Mouse (Mus musculus) embryonic facial prominence, embryonic 10.5 days (tissue): ENCODE measurements around the gene Ube2o. TPM values are rescaled to one million over a fixed set of nuclear protein-coding genes. Genes with fewer than 3 reads are reported as not detected.

Source experiments
- DNase-seq: peaks from one replicate; pipeline ENCODE4 v3.0.0-alpha.2; 2017; ENCODE audit warnings: low spot score
- H3K27ac ChIP-seq: fragments of 300-500 bp; sonication (generic); replicated peaks from 2 replicates; pipeline ENCODE4 v1.5.1; 2016; ENCODE audit warnings: mild to moderate bottlenecking
- H3K27me3 ChIP-seq: fragments of 300-500 bp; sonication (generic); replicated peaks from 2 replicates; pipeline ENCODE4 v1.6.1; 2016; ENCODE audit warnings: low read depth, mild to moderate bottlenecking; ENCODE audit not compliant: poor library complexity, severe bottlenecking
- H3K36me3 ChIP-seq: fragments of 300-500 bp; sonication (generic); replicated peaks from 2 replicates; pipeline ENCODE4 v1.6.1; 2016; ENCODE audit warnings: mild to moderate bottlenecking, moderate library complexity
- H3K4me1 ChIP-seq: fragments of 300-500 bp; sonication (generic); 2 replicates; pipeline ENCODE4 v1.6.1; 2016
- H3K4me3 ChIP-seq: fragments of 300-500 bp; sonication (generic); 2 replicates; pipeline ENCODE4 v1.5.1; 2016; ENCODE audit warnings: mild to moderate bottlenecking, moderate library complexity
- H3K9me3 ChIP-seq: fragments of 300-500 bp; sonication (generic); 2 replicates; pipeline ENCODE4 v1.6.1; 2016; ENCODE audit warnings: mild to moderate bottlenecking
- WGBS: fragments of 180-500 bp; shearing (Covaris S2); methylation state at CpG from one replicate; pipeline ENCODE4 v1.1.7; 2016; 5-methylcytosine and 5-hydroxymethylcytosine counted together
- polyA plus RNA-seq: library from polyadenylated mRNA; unstranded; fragments of >200 nt; fragmentation: Nextera tagmentation; extraction: Ambion mirVana; gene quantifications from 2 replicates; pipeline ENCODE4 v1.2.1, GENCODE M21; 2016

The Ube2o gene
- polyA plus RNA-seq, 1 experiment from 2014 or later = 12.4 TPM

DNA sequence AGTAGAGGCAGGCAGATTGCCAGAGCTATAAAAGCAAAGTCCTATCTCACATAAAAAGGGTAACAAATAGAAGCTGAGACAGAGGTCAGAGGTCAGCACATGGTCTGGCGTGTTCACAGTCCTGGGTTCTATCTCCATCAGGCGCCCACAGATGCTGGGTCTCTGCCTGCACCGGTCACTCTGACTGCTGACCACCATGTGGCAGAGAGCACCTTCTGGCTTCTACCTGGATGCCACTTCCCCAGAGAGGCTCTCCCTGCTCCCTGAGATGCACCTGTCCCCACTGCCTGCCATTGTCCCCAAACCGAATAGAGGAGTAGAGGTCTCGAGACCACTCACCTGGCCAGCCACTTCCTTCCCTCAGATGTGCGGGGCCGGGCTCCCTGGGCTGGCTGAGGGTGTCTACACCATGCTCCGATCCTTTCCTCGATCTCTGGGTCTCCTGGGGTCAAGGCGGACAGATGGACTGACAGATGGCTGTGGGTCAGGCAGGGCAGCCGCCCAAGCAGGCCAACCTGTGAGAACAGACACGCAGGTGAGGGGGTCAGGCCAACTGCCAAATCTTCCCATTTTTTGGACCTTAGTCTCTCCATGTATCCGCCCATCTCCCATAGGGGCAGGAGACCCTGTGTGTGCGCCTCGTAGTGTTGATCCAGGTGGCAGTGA is 28.9 kb upstream of the Ube2o start:
- H3K4me3 ChIP-seq = no peak overlapping the region
- no peak overlapping the region for H3K27ac ChIP-seq
- WGBS = 82% methylated on average over 15 of the region's 15 CpGs
- no peak for DNase-seq
- peaks cover 25% of the 10 kb centered on the region for H3K4me1 ChIP-seq
- peaks cover 2% of the 10 kb centered on the region for H3K36me3 ChIP-seq
- H3K27me3 ChIP-seq = no peaks in the 10 kb centered on the region
- no peaks in the 10 kb centered on the region for H3K9me3 ChIP-seq

DNA sequence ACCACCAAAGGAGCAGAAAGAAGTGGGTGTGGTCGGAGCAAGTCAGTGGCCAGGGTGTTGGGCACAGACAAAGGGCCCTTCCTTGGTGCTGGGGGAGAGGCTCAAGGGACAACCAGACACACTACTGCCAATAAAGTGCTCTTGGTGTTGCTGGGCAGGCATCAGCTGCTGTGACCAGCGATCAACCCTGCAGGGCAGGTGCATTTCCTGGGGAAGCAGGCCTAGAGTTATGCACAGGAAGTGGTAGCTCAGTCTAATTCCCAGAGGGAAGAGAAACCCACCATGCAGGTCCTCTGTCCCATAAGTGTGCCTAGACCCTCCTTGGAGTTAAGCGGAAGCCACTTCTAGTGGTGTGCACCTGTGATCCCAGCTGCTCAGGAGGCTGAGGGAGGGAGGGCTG is 26.5 kb upstream of the Ube2o start:
- WGBS = 89% methylated on average over 3 of the region's 3 CpGs

DNA sequence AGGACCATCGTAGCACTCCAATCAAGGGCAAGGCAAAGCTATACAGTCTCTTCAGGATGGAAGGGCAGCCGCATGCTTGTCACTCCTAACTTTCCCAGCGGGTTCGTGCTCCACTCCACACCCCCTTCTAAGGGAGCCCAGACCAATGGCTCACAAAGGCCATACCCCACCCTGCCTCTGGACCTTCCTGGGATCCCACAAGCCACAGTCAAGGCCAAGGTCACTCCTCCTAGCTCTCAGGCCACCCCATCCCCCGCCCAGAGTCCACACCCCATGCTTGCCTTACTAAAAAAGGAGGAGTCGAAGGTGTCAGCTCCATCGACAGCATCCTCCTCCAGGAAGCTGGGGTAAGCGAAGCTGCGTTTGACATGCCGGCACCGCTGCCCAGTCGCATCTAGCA is 22.9 kb upstream of the Ube2o start:
- peaks cover 27% of the 10 kb centered on the region for H3K36me3 ChIP-seq
- no peak for DNase-seq
- H3K4me1 ChIP-seq = peaks cover 11% of the 10 kb centered on the region
- H3K4me3 ChIP-seq = no peak overlapping the region
- no peaks in the 10 kb centered on the region for H3K9me3 ChIP-seq
- H3K27ac ChIP-seq = no peak overlapping the region
- H3K27me3 ChIP-seq = no peaks in the 10 kb centered on the region
- 88% methylated on average over 12 of the region's 12 CpGs for WGBS

More for the DNA sequence above, 26.5 kb upstream of the Ube2o start:
- no peaks in the 10 kb centered on the region for H3K27me3 ChIP-seq
- H3K36me3 ChIP-seq = peaks cover 17% of the 10 kb centered on the region
- H3K4me1 ChIP-seq = peaks cover 21% of the 10 kb centered on the region
- DNase-seq = no peak
- no peak overlapping the region; the same call in 1 of the 2 replicates for H3K27ac ChIP-seq
- no peak overlapping the region for H3K4me3 ChIP-seq
- no peaks in the 10 kb centered on the region for H3K9me3 ChIP-seq

DNA sequence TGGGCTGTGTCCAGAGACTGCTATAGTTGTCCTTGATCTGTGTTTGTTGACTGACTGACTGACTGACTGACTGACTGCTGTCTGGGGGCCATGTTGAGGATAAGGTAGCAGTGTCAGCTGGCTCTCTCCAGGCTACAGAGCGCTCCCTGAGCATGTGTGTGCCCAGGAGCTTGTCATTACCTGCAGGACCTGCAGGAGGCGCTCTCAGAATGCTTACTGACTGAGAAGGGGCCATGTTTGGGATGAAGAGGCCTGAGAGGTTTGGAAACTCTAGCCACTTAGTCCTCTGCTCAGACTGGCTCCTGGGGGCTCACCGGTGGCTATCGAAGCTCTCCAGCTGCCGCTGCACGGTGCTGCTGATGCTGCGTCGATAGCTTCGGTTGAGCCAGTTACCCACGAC is 22.1 kb upstream of the Ube2o start:
- H3K27me3 ChIP-seq = no peaks in the 10 kb centered on the region
- 88% methylated on average over 10 of the region's 10 CpGs for WGBS
- DNase-seq = no peak

DNA sequence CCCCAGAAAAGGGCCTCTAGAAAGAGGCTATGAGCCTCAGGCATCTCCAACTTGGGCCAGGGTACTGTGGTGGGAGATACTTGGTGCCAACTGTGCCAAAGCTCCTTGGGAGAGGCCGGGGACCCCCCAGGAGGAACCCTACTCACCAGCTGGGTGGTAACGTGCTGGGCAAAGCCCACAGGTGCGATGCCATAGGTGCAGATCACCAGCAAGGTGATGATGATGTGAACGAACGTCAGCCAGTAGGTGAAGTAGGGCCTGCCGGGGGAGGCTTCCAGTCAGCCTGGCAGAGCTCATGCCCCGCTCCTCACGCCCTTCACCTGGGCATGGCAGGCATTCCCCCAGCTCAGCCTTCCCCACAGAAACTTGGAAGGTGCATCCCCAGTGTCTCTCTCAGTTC is 20.8 kb upstream of the Ube2o start:
- Histone ChIP-seq H3K4me3 (no peak overlapping the region), H3K9me3 (no peaks in the 10 kb centered on the region), H3K27ac (no peak overlapping the region), H3K36me3 (peaks cover 41% of the 10 kb centered on the region), H3K27me3 (no peaks in the 10 kb centered on the region), H3K4me1 (peaks cover 7% of the 10 kb centered on the region)
- 87% methylated on average over 8 of the region's 8 CpGs for WGBS
- DNase-seq = no peak

More for the DNA sequence above, 22.1 kb upstream of the Ube2o start:
- Histone ChIP-seq H3K4me3 (no peak overlapping the region), H3K36me3 (peaks cover 35% of the 10 kb centered on the region), H3K4me1 (peaks cover 4% of the 10 kb centered on the region; the same call in 1 of the 2 replicates), H3K9me3 (no peaks in the 10 kb centered on the region), H3K27ac (no peak overlapping the region)

DNA sequence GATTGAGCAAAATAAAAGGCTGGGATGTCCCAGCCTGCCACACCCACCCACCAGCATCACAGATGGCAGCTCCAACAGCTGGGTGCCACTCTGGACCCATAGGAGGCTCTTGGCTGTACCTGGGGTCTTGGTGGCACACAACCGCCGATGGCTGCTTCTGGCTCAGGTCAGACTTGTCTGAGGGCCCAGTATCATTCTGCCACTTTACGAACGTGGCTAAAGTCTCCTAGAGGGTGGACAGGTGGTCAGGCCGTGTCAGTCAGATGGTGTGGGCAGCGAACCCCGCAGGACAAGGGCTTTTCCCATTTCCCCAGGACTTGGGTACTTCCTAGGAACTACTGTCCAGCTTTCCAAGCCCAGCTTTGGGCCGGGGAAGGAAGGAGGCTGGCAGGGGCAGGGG is 19.9 kb upstream of the Ube2o start:
- DNase-seq = no peak
- Histone ChIP-seq H3K4me3 (no peak overlapping the region), H3K27me3 (peaks cover 1% of the 10 kb centered on the region; the same call in 1 of the 2 replicates), H3K36me3 (peaks cover 44% of the 10 kb centered on the region), H3K4me1 (peaks cover 4% of the 10 kb centered on the region), H3K9me3 (no peaks in the 10 kb centered on the region), H3K27ac (no peak overlapping the region)
- WGBS = 92% methylated on average over 8 of the region's 8 CpGs

DNA sequence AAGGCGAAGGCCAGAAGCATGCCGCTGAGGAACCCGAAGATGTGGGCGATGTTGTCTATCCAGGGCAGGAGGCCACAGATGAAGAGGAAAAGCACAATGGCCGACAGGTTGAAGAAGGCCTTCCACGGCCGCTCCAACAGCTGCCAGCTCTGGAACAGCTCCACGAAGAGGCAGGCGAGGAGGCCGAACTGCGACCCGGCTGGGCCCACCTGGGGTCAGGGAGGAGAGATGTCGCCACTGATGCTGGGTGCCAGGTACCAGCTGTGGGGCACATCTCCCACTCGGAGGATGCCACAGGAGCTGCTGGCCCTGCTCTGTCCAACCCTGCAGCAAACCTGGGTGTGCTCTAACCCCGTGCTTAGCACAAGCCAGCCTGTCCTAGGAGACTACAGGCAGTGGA is 18.0 kb upstream of the Ube2o start:
- DNase-seq = no peak
- Histone ChIP-seq H3K4me3 (no peak overlapping the region), H3K27me3 (peaks cover 5% of the 10 kb centered on the region; the same call in 1 of the 2 replicates), H3K9me3 (no peaks in the 10 kb centered on the region), H3K4me1 (peaks cover 10% of the 10 kb centered on the region), H3K36me3 (peaks cover 37% of the 10 kb centered on the region), H3K27ac (no peak overlapping the region)
- WGBS = 91% methylated on average over 15 of the region's 15 CpGs

DNA sequence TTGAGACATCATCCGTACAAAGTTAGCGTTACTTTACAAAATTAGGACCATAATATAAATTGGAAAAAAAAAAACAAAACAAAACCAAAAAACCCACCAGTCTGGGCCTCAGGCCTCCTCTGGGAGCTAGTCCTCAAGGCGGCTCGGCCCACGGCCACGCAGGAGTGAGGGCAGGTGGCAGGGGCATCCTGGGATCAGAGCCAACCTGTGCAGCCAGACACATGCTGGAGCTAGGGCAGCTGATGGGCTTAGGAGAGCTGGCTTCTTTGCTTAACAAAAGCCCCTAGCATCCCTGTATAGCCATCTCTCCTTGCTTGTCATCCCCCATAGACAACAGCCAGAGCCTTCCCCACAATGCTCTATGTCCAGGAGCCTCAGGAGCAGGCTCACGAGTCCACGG is 16.9 kb upstream of the Ube2o start:
- 92% methylated on average over 8 of the region's 8 CpGs for WGBS
- DNase-seq = no peak
- Histone ChIP-seq H3K27ac (no peak overlapping the region), H3K4me3 (no peak overlapping the region), H3K27me3 (peaks cover 5% of the 10 kb centered on the region; the same call in 1 of the 2 replicates), H3K4me1 (peaks cover 10% of the 10 kb centered on the region), H3K9me3 (no peaks in the 10 kb centered on the region), H3K36me3 (peaks cover 29% of the 10 kb centered on the region)

DNA sequence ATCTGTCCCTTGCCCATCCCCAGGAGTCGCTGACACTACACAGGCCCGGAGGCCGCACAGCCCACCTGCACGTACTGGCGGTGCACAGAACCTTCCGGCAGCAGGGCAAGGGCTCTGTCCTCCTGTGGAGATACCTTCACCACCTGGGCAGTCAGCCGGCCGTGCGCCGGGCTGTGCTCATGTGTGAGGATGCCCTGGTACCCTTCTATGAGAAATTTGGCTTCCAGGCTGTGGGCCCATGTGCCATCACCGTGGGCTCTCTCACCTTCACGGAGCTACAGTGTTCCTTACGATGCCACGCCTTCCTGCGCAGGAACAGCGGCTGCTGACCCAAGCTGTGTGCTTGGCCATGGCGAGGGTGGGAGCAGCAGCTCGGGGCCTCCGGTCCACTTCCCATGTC is 15.5 kb upstream of the Ube2o start:
- no peak overlapping the region for H3K4me3 ChIP-seq
- no peak overlapping the region for H3K27ac ChIP-seq
- H3K4me1 ChIP-seq = peaks cover 21% of the 10 kb centered on the region
- no peak for DNase-seq
- H3K27me3 ChIP-seq = peaks cover 5% of the 10 kb centered on the region; the same call in 1 of the 2 replicates
- no peaks in the 10 kb centered on the region for H3K9me3 ChIP-seq
- 86% methylated on average over 19 of the region's 19 CpGs for WGBS
- peaks cover 27% of the 10 kb centered on the region for H3K36me3 ChIP-seq

DNA sequence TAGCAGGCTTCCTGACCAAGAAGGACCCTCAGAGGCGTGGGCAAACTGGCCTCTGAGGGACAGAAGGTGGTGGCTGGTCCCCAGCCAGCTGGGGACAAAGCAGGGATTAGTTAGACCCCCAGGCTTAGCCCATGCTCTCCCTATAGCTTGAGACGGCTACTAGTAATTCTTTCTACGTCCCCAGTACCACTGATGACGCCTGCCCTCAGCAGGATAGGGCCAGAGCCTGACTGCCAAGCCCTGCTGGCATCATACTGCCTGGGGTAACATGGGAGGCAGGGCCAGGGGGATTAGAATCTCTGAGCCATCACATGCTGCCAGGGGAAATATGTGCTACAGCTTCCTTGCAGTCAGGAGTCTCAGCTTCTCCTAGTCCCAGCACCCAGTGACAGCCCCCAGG is 12.1 kb upstream of the Ube2o start:
- DNase-seq = no peak
- peaks cover 32% of the 10 kb centered on the region for H3K4me1 ChIP-seq
- no peaks in the 10 kb centered on the region for H3K9me3 ChIP-seq
- WGBS = 68% methylated on average over 4 of the region's 4 CpGs
- H3K4me3 ChIP-seq = 0 out of 2 replicates have a peak overlapping the region, but pooled peaks have one; percentile 16
- H3K27ac ChIP-seq = peak overlapping the region; percentile 72; the same call in 1 of the 2 replicates
- peaks cover 12% of the 10 kb centered on the region for H3K27me3 ChIP-seq
- peaks cover 9% of the 10 kb centered on the region for H3K36me3 ChIP-seq

DNA sequence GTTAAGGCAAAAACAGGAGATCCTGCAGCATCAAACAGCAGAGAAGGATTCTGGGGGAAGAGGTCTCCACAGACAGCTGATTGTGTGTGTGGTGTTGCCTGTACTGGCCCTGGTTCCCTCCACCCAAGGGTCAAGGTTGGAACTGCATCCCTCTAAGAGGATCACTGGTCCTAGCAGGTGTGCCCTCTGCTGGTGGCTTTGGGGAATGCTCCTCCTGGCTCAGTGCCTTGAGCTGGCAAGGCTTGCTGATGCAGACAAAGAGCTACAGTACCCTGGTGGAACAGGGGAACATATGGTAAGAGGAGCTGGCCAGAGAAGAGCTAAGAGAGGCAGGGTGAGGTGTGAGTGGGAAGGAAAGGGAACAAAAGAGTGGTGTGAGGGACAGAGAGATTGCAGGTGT is 11.2 kb upstream of the Ube2o start:
- no peaks in the 10 kb centered on the region for H3K9me3 ChIP-seq
- H3K36me3 ChIP-seq = peaks cover 7% of the 10 kb centered on the region; the same call in 1 of the 2 replicates
- peak; percentile 93 for DNase-seq
- H3K4me3 ChIP-seq = no peak overlapping the region; the same call in 1 of the 2 replicates
- H3K4me1 ChIP-seq = peaks cover 29% of the 10 kb centered on the region
- H3K27ac ChIP-seq = peak overlapping the region; percentile 72
- H3K27me3 ChIP-seq = peaks cover 21% of the 10 kb centered on the region

DNA sequence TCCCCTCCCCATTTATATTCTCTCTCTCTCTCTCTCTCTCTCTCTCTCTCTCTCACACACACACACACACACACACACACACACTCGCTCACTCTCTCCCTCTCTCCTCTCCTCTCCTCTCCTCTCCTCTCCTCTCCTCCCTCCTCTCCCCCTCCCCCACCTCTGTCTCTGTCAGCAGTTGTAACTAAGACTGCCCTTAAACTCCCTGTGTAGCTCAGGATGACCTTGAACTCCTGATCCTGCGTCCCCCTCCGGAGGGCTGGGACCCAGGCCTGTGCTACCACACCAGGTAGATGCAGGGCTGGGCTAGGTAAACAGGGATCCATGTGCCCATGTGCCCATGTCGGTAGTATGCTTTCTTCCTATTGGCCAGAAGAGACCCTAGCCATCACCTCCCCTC is 10.4 kb upstream of the Ube2o start:
- Histone ChIP-seq H3K36me3 (no peaks in the 10 kb centered on the region), H3K4me1 (peaks cover 35% of the 10 kb centered on the region), H3K9me3 (no peaks in the 10 kb centered on the region), H3K27me3 (peaks cover 28% of the 10 kb centered on the region), H3K27ac (no peak overlapping the region), H3K4me3 (no peak overlapping the region)
- WGBS = 85% methylated on average over 4 of the region's 4 CpGs
- no peak for DNase-seq

DNA sequence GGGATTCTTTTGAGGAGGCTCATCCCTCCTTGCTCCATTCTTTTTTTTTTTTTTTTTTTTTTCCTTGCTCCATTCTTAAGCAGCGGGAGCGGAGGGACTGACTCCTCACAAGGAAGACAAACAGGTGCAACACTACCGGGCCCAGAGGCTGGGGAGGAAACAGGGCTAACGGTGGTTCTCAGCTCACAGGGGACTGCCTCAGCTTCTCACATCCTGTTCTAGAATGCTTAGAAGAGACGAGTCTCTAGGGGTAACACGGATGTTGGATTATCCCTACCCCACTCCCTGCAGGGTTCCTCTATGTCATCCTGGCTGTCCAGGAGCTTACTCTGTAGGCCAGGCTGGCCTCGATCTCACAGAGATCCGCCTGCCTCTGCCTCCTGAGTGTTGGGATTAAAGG is 8.3 kb upstream of the Ube2o start:
- DNase-seq = no peak
- Histone ChIP-seq H3K4me1 (peaks cover 36% of the 10 kb centered on the region), H3K27ac (no peak overlapping the region), H3K4me3 (no peak overlapping the region), H3K27me3 (peaks cover 24% of the 10 kb centered on the region), H3K9me3 (no peaks in the 10 kb centered on the region), H3K36me3 (no peaks in the 10 kb centered on the region)
- WGBS = 68% methylated on average over 8 of the region's 8 CpGs
